Mouse (Mus musculus): ENCODE data around the gene Trappc10.

GRCm38 (mm10) chr10:78259230-78259629, 14.8 kb upstream of the Trappc10 start:
- TF ChIP-seq POLR2A (IDR thresholded peaks at IDR 0.05; ENCODE audit: low read depth, low read length), result no peak
- TF ChIP-seq CTCF (IDR thresholded peaks at IDR 0.05; ENCODE audit: extremely low read depth, insufficient read depth, insufficient read length, insufficient replicate concordance), result no peak

All from spleen, adult 2 months (tissue).